Mouse (Mus musculus) heart, adult 11 months (tissue): Measurements from ENCODE around the gene Trpc2.

ENCODE experiments used
- DNase-seq: peaks from one replicate; pipeline ENCODE4 v3.0.0; 2022

Gene Trpc2

GRCm38 (mm10) chr7:102102696-102103095 lies 19.8 kb downstream of the Trpc2 start:
- DNase-seq = peak; percentile 90

DNA sequence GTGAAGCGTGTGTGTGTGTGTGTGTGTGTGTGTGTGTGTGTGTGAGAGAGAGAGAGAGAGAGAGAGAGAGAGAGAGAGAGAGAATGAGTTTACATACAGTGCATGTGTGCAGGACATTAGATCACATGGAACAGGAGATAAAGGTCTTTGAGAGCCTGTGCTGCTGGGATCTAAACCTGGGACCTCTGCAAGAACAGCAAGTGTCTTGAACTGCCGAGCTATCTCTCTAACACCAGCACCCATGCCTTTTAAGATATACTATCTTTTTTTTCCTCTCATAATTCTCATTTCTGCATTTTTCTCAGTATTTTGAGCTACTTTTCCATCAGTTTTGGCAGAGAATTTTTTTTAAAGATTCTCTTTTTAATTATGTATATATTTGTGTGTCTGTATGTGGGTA lies 20.6 kb downstream of the Trpc2 start:
- DNase-seq = no peak

GRCm38 (mm10) chr7:102104126-102104525 lies 21.2 kb downstream of the Trpc2 start:
- peak; percentile 93 for DNase-seq

- peak; percentile 93 for DNase-seq
Observed at GRCm38 (mm10) chr7:102106700-102107141, 23.8 kb downstream of the Trpc2 start.

DNA sequence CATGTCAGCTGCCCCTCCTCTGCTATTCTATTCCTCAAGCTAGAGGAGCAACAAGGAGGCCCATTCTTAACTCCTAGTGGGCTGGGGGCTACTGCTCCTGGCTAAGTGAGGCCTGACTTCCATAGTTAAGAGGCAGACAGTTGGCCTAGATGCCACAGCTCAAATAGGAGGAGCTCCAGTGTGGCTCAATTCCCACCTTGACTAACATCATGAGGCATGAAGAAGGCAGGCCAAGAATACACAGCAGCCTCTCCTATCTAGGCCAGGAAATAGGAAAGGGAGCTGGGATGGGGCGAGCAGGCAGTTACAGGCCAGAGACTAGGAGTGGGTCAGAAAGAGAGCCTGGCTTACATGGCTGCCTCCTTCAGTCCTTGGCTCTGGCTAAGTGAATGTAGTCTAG lies 25.3 kb downstream of the Trpc2 start:
- peak; percentile 91 for DNase-seq

DNA sequence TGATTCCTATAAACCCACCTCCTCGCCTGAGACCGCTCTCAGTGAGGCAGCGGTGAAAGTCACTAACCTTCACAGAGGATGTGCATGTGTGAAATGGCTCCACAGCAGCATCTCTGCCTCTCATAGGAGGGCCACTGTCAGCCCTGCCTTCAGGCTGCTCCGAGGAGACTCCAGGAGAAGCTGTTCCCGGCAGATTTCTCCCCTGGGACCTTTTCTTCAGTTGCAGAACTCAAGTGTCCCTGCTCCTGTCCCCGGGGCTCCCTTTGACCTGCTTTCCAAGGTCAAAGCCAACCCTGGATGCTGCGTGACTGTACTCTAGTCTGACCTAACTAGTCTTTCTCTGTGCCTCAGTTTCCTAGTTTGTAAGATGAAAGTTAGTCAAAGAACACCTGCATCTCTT lies 26.3 kb downstream of the Trpc2 start, which contains the start of gene Art5:
TSS of gene Art5 (minus strand) at position 319 of the 400 bp plus-strand sequence.
- peak; percentile 90 for DNase-seq

- peak; percentile 63 for DNase-seq
Observed at GRCm38 (mm10) chr7:102109746-102110145, 26.8 kb downstream of the Trpc2 start.

GRCm38 (mm10) chr7:102113151-102113729 lies 30.3 kb downstream of the Trpc2 start:
- peak; percentile 88 for DNase-seq

DNA sequence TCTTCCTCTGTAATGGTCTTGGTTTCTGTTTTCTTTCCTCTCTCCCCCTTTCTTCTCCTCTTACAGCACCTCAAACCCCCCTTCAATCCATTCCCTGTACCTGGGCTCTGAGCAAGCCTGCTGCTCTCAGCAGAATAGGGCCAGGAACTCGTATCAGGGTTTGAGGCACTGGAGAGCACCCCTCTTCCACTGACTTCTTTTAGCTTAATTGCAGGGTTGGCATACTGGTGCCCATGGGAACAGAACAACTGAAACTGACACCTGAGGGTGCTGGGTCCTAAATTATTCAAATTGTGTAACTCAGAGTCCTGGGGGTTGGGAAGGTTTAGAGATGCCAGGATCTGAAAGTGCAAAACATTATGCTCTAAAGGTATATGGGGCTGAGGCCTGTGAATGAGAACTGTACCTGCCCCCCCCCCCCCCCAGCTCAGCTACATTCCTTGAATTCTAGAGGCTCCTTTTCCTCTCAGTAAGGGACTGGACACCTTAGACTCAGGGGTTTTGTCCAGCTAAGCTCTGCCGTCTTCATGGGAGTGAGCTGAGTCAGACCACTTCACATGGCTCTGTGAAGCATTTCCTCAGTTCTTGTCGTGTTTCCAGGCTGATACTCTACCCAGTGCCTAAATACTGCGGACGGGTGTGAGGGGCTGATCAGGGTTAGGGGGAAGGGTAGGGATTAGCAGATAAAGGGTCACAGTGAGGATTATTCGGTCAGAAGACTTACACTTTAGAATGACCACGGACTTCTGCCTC lies 33.8 kb downstream of the Trpc2 start, which contains the start of gene Chrna10:
TSS of gene Chrna10 (minus strand) at position 250 of the 753 bp plus-strand sequence.
- peak; percentile 82 for DNase-seq

DNA sequence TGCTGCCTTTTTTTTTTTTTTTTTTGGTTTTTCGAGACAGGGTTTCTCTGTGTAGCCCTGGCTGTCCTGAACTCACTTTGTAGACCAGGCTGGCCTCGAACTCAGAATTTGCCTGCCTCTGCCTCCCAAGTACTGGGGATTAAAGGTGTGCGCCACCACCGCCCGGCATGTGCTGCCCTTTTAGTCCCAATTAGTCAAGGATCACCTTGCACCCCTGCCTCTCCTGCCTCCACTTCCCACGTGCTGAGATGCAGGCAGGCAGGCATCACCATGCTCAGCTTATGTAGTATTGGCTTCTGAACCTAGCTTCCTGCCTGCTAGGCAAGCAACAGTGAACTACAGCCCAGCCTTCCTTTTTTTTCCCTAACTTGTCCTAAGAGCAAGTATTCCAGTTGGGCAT lies 34.5 kb downstream of the Trpc2 start:
- peak; percentile 84 for DNase-seq

- DNase-seq = peak; percentile 72
Observed at GRCm38 (mm10) chr7:102120326-102120725, 37.4 kb downstream of the Trpc2 start.

DNA sequence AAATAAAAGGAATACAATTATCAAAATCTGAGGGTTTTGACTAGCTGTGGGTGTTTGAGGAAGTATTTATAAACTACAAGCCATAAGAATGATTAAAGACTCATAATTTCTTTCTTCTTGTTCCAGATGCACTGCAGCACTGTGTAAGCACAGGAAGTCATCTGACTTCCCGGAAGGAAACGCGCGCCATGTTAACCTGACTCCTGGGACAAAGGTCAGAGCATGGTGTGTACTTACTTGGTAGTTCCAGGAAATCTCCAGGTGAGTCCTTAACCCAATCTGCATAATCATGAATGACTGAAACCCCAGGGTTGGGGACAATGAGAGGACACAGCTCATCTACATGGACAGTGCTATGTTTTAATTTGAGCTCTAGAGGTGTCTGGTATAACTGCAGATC lies 49.5 kb downstream of the Trpc2 start:
- no peak for DNase-seq

GRCm38 (mm10) chr7:102137464-102137863 lies 54.5 kb downstream of the Trpc2 start:
- no peak for DNase-seq

- no peak for DNase-seq
Observed at GRCm38 (mm10) chr7:102137898-102138297, 55.0 kb downstream of the Trpc2 start.
